ENCODE assay signal across 26 mouse cellular contexts in genomic region chr1:178313039-178313597, GRCm38 (mm10). TPM values are rescaled to one million over a fixed set of nuclear protein-coding genes. Genes with fewer than 3 reads are reported as not detected.
DNase-seq lines count a peak whose midpoint lies in the region; ATAC-seq and TF ChIP-seq lines count a peak whose summit lies in the region.
"Had no signal": no experiment of that assay in that cellular context is flagged by ENCODE, and none has a peak within 500 bp of the region (broad histone marks: within the 10 kb centered on the region; RNA-seq: fewer than 3 reads in every experiment).

No protein-coding gene starts in this region.

- H3K79me2 ChIP-seq in CH12.LX (replicated peaks; ENCODE audit: control insufficient read depth, extremely low read depth, insufficient read depth, poor library complexity, severe bottlenecking) = no peaks in the 10 kb centered on the region

- no peaks in the 10 kb centered on the region for H3K27me3 ChIP-seq in CH12.LX (replicated peaks)
- no peaks in the 10 kb centered on the region for H3K27me3 ChIP-seq in liver, embryonic 15.5 days
- H3K27me3 ChIP-seq: embryonic facial prominence, embryonic 13.5 days; forebrain, embryonic 15.5 days; hindbrain, embryonic 13.5 days; neural tube, embryonic 15.5 days; stomach, embryonic 15.5 days had no signal

- H3K36me3 ChIP-seq in CH12.LX (replicated peaks in 1 of 2; ENCODE audit: control insufficient read depth in 1 of 2, insufficient read depth in 1 of 2, low read length in 1 of 2) = peaks cover 0 to 9% of the 10 kb centered on the region in 2 experiments
- no peaks in the 10 kb centered on the region for H3K36me3 ChIP-seq in liver, embryonic 15.5 days (replicated peaks)
- H3K36me3 ChIP-seq: embryonic facial prominence, embryonic 13.5 days; forebrain, embryonic 15.5 days; hindbrain, embryonic 13.5 days; neural tube, embryonic 15.5 days; stomach, embryonic 15.5 days had no signal

- H3K9ac ChIP-seq in CH12.LX (ENCODE audit: insufficient read depth, low read depth) = no peak overlapping the region
- H3K9ac ChIP-seq in liver, embryonic 15.5 days = no peak overlapping the region
- H3K9ac ChIP-seq: embryonic facial prominence, embryonic 13.5 days; forebrain, embryonic 15.5 days; hindbrain, embryonic 13.5 days; neural tube, embryonic 15.5 days; stomach, embryonic 15.5 days had no signal

- no peaks in the 10 kb centered on the region for H3K9me3 ChIP-seq in CH12.LX (replicated peaks; ENCODE audit: low read length)
- H3K9me3 ChIP-seq in liver, embryonic 15.5 days (replicated peaks) = no peaks in the 10 kb centered on the region
- H3K9me3 ChIP-seq: embryonic facial prominence, embryonic 13.5 days; forebrain, embryonic 15.5 days; hindbrain, embryonic 13.5 days; neural tube, embryonic 15.5 days; stomach, embryonic 15.5 days had no signal

- no peak for TF ChIP-seq RAD21 in CH12.LX (IDR thresholded peaks at IDR 0.05; ENCODE audit: low read depth, low read length)

- 61% methylated on average over 1 of the region's 1 CpGs for WGBS in liver, embryonic 15.5 days (ENCODE audit: insufficient replicate concordance)

- in situ Hi-C loops in CH12.LX (cut with MboI; ENCODE audit: low pct_ligation_motif_present, low pct_unique_long_range_greater_than_20kb, low sequenced_read_pairs) = no loop called here

- no peak overlapping the region for H3K4me2 ChIP-seq in CH12.LX (ENCODE audit: insufficient read depth, low read depth, poor library complexity, severe bottlenecking)
- H3K4me2 ChIP-seq in liver, embryonic 15.5 days = peak overlapping the region; percentile 21
- H3K4me2 ChIP-seq: embryonic facial prominence, embryonic 13.5 days; forebrain, embryonic 15.5 days; hindbrain, embryonic 13.5 days; neural tube, embryonic 15.5 days; stomach, embryonic 15.5 days had no signal

- peaks cover 0 to 8% of the 10 kb centered on the region in 2 experiments; a peak in 1 of 4 replicates for H3K4me1 ChIP-seq in CH12.LX (ENCODE audit: control insufficient read depth in 1 of 2, insufficient read depth in 2 of 2)
- H3K4me1 ChIP-seq in liver, embryonic 15.5 days (replicated peaks) = peaks cover 25% of the 10 kb centered on the region

- dilution Hi-C loops in CH12.LX (cut with MboI; ENCODE audit: extremely low pct_ligation_motif_present, extremely low pct_unique_long_range_greater_than_20kb, low sequenced_read_pairs) = no loop called here

- peak; percentile 57 for ATAC-seq in granulocyte monocyte progenitor cell, adult 5-6 weeks (replicated peaks; ENCODE audit: poor library complexity, severe bottlenecking)
- ATAC-seq in liver, embryonic 15.5 days (ENCODE audit: insufficient read depth) = peak; percentile 46
- ATAC-seq: forebrain, embryonic 15.5 days; inflammation-experienced regulatory T-cells, adult 6 months; midbrain, embryonic 16.5 days had no signal

- H3K27ac ChIP-seq in CH12.LX (ENCODE audit: insufficient read depth, low read depth) = no peak overlapping the region
- H3K27ac ChIP-seq in liver, embryonic 15.5 days (replicated peaks) = peak overlapping the region; percentile 76
- H3K27ac ChIP-seq: embryonic facial prominence, embryonic 13.5 days; forebrain, embryonic 15.5 days; heart, adult 2 months; hindbrain, embryonic 13.5 days; neural tube, embryonic 15.5 days; stomach, embryonic 15.5 days had no signal

- TF ChIP-seq CTCF in CH12.LX (conservative IDR thresholded peaks at IDR 0.05 in 1 of 2, IDR thresholded peaks at IDR 0.05 in 1 of 2; ENCODE audit: low read depth in 2 of 2, low read length in 2 of 2) = no peak

- no peak for TF ChIP-seq POLR2A in CH12.LX (IDR thresholded peaks at IDR 0.05; ENCODE audit: low read depth, low read length)

- TF ChIP-seq EP300 in CH12.LX (IDR thresholded peaks at IDR 0.05; ENCODE audit: low read length) = no peak

- no peak overlapping the region for H3K4me3 ChIP-seq in CH12.LX (replicated peaks in 1 of 3; ENCODE audit: low read depth in 2 of 3, low read length in 2 of 3, poor library complexity in 1 of 3)
- no peak overlapping the region for H3K4me3 ChIP-seq in liver, embryonic 15.5 days (replicated peaks)
- H3K4me3 ChIP-seq: embryonic facial prominence, embryonic 13.5 days; forebrain, embryonic 15.5 days; heart, adult 2 months; hindbrain, embryonic 13.5 days; neural tube, embryonic 15.5 days; stomach, embryonic 15.5 days had no signal

- no peak for DNase-seq in CH12.LX (ENCODE audit: extremely low read depth)
- DNase-seq in c-Kit-negative CD71-positive TER-119-positive erythroid progenitor cells, embryonic 14.5 days (ENCODE audit: low read depth, low spot score) = peak; percentile 69
- DNase-seq in layer of hippocampus, adult 8-10 months (ENCODE audit: low spot score in 2 of 2) = no peak
- DNase-seq in adrenal gland, postnatal 4 days (ENCODE audit: low spot score in 2 of 2) = no peak
- DNase-seq in lung, postnatal 36 days = no peak
- no peak for DNase-seq in urinary bladder, adult 2 months (ENCODE audit: low spot score)
- DNase-seq: adrenal gland, postnatal 25 days; cerebellum, adult 2 months; cerebellum, postnatal 25 days; gastrocnemius, postnatal 10 days; heart, adult 2 months; heart, postnatal 36 days; kidney, adult 8-10 months; kidney, postnatal 10 days; lung, adult 18-20 months; lung, postnatal 14 days; thymus, postnatal 4 days had no signal

TF ChIP-seq in CH12.LX, 34 proteins besides CTCF, POLR2A, EP300 and RAD21:
- TF ChIP-seq JUN (IDR thresholded peaks at IDR 0.05; ENCODE audit: insufficient read depth, low read depth, low read length) (no peak), SIN3A (IDR thresholded peaks at IDR 0.05; ENCODE audit: low read length) (no peak), MAZ (IDR thresholded peaks at IDR 0.05; ENCODE audit: low read depth, low read length) (no peak), JUND (conservative IDR thresholded peaks at IDR 0.05; ENCODE audit: low read depth, low read length) (no peak), TCF12 (IDR thresholded peaks at IDR 0.05; ENCODE audit: low read depth, low read length) (no peak), MAFK (IDR thresholded peaks at IDR 0.05; ENCODE audit: insufficient replicate concordance, low read length) (peak; percentile 66; the same call in 1 of the 2 replicates)

RNA-seq across cellular contexts. Expression of gene Cox20, which starts 5.8 kb away (rescaled TPM):
- 9.9 and 15.3 TPM in 2 replicates for total RNA-seq in CH12.LX (2012; rRNA removed)
- 19.1 and 23.9 TPM in 2 replicates for total RNA-seq in CH12.LX (2014; rRNA removed)
- polyA plus RNA-seq in CH12.LX (2012; ENCODE audit: insufficient read length, low read depth) = 21.2 and 26.0 TPM in 2 replicates
- 131 and 163 TPM in 2 replicates for total RNA-seq in granulocyte monocyte progenitor cell, adult 5-6 weeks (2014; fragmentation: Nextera tagmentation)
- 142 and 153 TPM in 2 replicates for total RNA-seq in granulocyte monocyte progenitor cell, adult 5-6 weeks (2017)
- 60.2 and 78.6 TPM in 2 replicates for polyA plus RNA-seq in liver, embryonic 15.5 days (2015; fragmentation: Nextera tagmentation; extraction: Ambion mirVana)
- 10 to 100 TPM; 28.6 to 37.8 (median 30.5) TPM for total RNA-seq in layer of hippocampus, adult 8-10 months (2022)
- 10 to 100 TPM; 76.2 to 81.3 TPM for total RNA-seq in adrenal gland, postnatal 4 days (2021)
- polyA plus RNA-seq in urinary bladder, adult 2 months (2012; rRNA removed) = 77.2 and 84.8 TPM in 2 replicates

RNA-seq across cellular contexts. Expression of gene Hnrnpu, which starts 24.5 kb away (rescaled TPM):
- total RNA-seq in CH12.LX (2012; rRNA removed) (346 and 491 TPM in 2 replicates), CH12.LX (2014; rRNA removed) (359 and 397 TPM in 2 replicates)
- polyA plus RNA-seq in CH12.LX (2012; ENCODE audit: insufficient read length, low read depth) = 853 and 911 TPM in 2 replicates
- total RNA-seq in granulocyte monocyte progenitor cell, adult 5-6 weeks (2014; fragmentation: Nextera tagmentation) = 580 and 661 TPM in 2 replicates
- total RNA-seq in granulocyte monocyte progenitor cell, adult 5-6 weeks (2017) = 553 and 618 TPM in 2 replicates
- polyA plus RNA-seq in liver, embryonic 15.5 days (2015; fragmentation: Nextera tagmentation; extraction: Ambion mirVana) = 162 and 167 TPM in 2 replicates
- 100 to 1,000 TPM; 391 to 465 (median 433) TPM for total RNA-seq in layer of hippocampus, adult 8-10 months (2022)
- 100 to 1,000 TPM; 475 to 530 TPM for total RNA-seq in adrenal gland, postnatal 4 days (2021)
- polyA plus RNA-seq in urinary bladder, adult 2 months (2012; rRNA removed) = 207 and 224 TPM in 2 replicates
